Mouse (Mus musculus): ENCODE measurements around the gene Coq3.

GRCm38 (mm10) chr4:21951444-21951843, 72.0 kb downstream of the Coq3 start:
- TF ChIP-seq CTCF (conservative IDR thresholded peaks at IDR 0.05; ENCODE audit: insufficient read depth, insufficient read length, low read depth, low read length) (no peak), POLR2A (IDR thresholded peaks at IDR 0.05; ENCODE audit: low read depth, low read length) (no peak)

Measured in kidney, adult 2 months (tissue).